Mouse (Mus musculus) MN1 (cell line): ENCODE measurements at regions not wholly inside any gene's neighbourhood (a gene's known extent, or its start where the extent isn't known, plus 50 kb on each side); places are given as distances from the start of the nearest gene placed in this dataset.

ENCODE experiments used
- DNase-seq: peaks from one replicate; pipeline ENCODE4 v3.0.0-alpha.2; 2016; ENCODE audit warnings: low spot score

DNA sequence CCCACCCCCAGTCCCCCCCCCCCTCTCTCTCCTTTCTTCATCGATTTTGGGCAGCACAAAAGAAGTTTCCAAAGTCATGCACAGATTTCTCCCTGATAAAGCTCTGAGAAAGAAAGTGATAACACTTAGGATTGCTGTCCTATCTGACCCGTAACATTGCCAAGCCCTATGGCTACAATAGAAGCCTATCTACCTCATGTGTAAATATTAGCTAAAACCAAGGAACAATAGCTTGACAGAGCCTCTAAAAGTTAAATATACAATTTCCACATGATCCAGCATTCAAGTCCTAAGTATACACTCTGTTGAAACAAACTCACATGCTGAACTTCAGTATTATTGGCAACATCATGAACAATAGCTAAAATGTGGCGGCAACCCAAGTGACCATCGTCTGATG is 864.9 kb downstream of the Efnb2 start:
- no peak for DNase-seq

- no peak for DNase-seq
These were observed 897.2 kb downstream of the Efnb2 start for GRCm38 (mm10) chr8:7763820-7764219.

GRCm38 (mm10) chr8:7760987-7761386 is 900.1 kb downstream of the Efnb2 start:
- DNase-seq: no peak

DNA sequence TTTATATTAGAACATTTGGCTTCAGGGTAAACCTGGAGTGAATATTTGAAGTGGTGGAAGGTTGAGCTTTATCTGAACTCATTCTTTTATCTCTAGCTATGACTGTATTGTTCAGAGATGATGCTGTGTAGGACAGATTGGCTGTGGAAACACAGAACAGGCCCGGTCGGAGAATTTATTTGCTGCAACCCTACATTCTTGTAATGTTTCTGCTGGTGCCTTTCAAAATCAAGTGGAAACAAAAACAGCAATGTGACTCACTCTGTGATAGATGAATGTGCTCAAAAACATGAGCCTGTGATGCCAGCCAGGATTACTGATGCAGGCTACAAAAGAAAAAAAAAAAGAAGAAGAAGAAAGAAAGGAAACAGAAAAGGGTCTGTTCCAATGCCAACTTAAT is 928.3 kb downstream of the Efnb2 start:
- DNase-seq: no peak

- no peak for DNase-seq
These were observed 939.2 kb downstream of the Efnb2 start for GRCm38 (mm10) chr8:7721880-7722279.

- no peak for DNase-seq
These were observed 941.9 kb downstream of the Efnb2 start for GRCm38 (mm10) chr8:7718898-7719696.

DNA sequence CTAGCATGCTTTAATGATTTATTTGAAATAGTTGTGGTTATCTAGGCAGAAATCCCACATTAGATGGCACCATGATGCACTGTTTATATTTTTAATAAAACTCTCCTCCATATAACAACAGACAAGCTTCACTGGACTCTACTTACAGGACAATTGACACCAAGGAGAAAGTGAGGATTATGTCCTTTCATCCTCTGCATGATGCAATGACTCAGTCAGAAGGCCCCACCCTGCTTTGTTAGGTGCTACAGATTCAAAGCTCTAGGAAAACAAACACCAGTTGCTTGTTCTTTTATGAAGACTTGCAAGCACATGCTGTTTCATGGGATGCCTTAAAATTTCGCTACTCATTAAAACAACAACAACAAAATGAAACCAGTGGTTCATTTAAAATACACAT is 950.3 kb downstream of the Efnb2 start:
- no peak for DNase-seq

DNA sequence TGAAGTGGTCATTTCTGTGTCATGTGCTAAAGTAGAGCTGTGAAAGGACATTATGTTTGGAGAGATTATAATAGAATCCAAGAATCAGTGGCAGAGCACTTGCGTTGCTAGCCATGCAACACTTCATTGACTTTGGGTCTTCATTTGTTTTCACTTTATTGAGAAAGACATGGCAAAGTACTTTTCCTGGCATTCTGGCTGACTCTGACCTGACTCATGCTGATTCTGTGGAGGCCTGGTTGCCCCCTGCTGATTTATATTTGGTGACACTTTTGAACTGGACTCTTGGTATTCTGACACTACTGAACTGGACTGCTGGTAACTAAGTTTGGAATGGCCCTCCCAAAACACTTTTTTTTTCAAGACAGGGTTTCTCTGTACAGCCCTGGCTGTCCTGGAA is 951.6 kb downstream of the Efnb2 start:
- no peak for DNase-seq

DNA sequence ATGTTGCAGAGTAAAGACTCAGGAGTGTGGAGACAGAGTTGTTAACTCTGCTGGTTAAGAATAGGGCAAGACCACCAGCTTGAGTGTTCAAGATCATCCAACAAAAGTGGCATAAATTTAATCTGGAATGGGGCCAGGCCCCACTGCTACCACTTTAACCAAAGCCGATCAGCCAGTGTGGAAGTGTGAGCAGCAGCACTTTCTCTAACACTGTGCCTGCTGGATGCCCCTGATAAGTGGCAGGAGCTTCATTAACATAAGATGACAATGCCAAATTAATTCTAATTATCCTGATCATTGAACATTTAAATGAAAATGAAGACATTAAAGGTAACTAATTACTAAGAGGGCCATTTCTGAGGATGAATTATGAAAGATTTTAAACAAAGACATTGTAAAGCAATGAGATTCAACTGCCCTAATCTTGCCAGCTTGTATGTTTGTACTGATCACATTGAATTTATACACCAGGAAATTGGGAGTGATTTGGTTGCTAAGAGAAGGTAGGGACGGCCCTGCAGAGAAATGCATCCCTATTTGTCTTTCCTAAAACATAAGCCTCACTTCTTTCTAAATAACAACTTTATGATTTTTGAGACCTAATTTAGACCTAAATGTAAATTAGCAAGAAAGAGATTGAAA is 969.6 kb downstream of the Efnb2 start:
- no peak for DNase-seq

DNA sequence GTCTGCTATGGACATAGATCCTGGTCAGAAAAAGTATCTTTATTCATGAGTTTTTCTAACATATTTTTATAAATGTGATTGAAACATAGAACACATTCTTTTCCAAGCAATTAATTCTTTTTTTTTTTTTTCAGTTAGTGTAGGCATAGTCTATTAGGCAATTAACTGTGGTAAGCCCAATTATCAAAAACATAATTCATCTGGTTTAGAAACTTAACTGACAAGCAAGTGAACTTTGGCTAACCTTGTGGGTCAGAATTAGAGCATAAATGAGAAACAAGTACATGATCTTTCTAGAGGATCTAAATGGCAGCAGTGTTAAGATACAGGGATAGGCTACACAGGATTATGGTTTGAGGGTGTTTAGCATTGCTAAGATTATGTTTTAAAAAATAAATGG is 1007.2 kb downstream of the Efnb2 start:
- DNase-seq: no peak
